Mouse (Mus musculus): ENCODE measurements around the gene Bcs1l. TPM values are rescaled to one million over a fixed set of nuclear protein-coding genes. Genes with fewer than 3 reads are reported as not detected.

The Bcs1l gene
- 8.4 to 9.6 TPM (median 9.3 TPM) in 4 replicates for total RNA-seq (2023)

GRCm38 (mm10) chr1:74587773-74588445 lies at the start of gene Bcs1l, which contains the start of gene Zfp142:
Gene Bcs1l, plus strand, starts transcription at chr1:74588289.
Gene Zfp142, minus strand, starts transcription at chr1:74588246.

DNA sequence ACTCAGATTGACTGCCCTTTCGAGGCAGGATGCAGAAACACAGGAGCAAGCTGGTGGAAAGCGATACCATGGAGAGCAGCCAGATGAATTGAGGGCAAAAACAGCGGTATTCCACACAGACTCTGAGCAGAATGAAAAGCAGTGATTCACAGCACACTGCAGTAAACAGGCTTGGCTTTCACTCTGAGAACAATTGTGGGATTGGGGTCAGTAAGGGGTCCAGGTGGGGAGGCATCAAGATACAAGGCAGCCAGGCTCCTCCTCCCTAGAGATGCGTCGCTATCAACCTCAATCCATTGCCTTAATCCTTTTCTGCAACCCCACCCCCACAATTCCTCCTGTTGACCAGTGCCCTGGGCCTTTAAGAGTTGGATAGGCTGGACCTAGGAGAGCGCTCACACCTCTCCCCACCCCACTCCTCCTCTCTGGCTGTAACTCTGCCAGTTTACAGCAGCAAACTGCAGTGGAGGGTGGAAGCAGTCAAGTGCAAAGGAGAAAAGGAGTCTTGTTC lies 45.6 kb upstream of the Bcs1l start, which contains the start of gene Plcd4:
Plcd4 (plus strand) TSS at position 438 of the 511 bp plus-strand sequence.

GRCm38 (mm10) chr1:74544184-74544583 lies 43.9 kb upstream of the Bcs1l start, which contains the start of gene Usp37:
Gene Usp37, minus strand, starts transcription at chr1:74544284.

DNA sequence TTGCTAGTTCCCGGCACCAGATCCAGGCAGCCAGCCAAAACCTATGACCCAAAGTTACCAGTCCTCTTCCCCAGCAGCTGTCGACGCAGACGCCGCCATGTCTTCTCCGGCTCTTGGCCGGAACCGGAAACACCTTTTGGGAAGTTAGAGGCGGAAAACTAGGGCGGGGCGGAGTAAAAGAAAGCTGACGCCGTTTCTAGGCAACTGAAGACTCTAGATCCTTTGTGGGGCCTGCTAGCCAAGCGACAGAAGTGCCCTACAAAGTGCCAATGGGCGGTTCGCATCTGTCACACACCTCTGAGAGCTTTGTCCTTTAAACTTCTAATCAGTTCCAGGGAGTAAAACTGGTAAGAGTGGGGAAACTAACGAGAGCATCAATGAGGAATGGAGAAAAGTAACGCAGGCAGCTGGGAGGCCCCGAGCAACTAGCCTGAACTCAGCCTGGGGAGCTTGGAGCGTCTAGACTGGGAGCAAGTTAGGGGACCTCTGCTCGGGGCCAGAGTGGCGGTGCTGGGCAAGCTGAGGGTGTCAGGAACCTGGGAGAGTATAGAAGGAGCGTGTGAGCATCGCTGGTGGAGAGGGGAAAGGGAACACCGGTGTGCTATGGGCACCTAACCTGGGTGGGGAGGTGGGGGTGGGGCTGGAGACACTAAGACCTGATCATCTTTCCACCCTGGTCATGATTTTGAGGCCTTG lies 13.3 kb downstream of the Bcs1l start, which contains the start of the genes Rnf25 and Stk36:
Rnf25 (minus strand) TSS at position 131 of the 696 bp plus-strand sequence.
Stk36 (plus strand) TSS at position 179 of the 696 bp plus-strand sequence.

Other genes starting within 250 kb of the Bcs1l start
- not detected in 4 replicates for gene Catip, start 226.2 kb upstream of the Bcs1l start, total RNA-seq (2023)
- 2.9 to 8.0 TPM (median 4.2 TPM) in 4 replicates for gene Slc11a1, start 213.1 kb upstream of the Bcs1l start, total RNA-seq (2023)
- gene Ctdsp1, start 196.8 kb upstream of the Bcs1l start, total RNA-seq (2023) = 106 to 122 TPM (median 113 TPM) in 4 replicates
- 0.22 TPM in 1 of 4 replicates, not detected in the others for gene Vil1, start 178.9 kb upstream of the Bcs1l start, total RNA-seq (2023)
- gene Cnot9, start 82.2 kb upstream of the Bcs1l start, total RNA-seq (2023) = 25.1 to 29.8 TPM (median 25.4 TPM) in 4 replicates
- 0.30 to 0.70 TPM (median 0.32 TPM) in 3 of 4 replicates, not detected in the other for gene Plcd4, start 45.4 kb upstream of the Bcs1l start, total RNA-seq (2023)
- 35.5 to 40.1 TPM (median 37.0 TPM) in 4 replicates for gene Usp37, start 44.0 kb upstream of the Bcs1l start, total RNA-seq (2023)
- 45.5 to 47.8 TPM (median 46.6 TPM) in 4 replicates for gene Zfp142, start within 50 bp of the Bcs1l start, total RNA-seq (2023)
- gene Rnf25, start 13.1 kb downstream of the Bcs1l start, total RNA-seq (2023) = 56.6 to 69.0 TPM (median 61.8 TPM) in 4 replicates
- 0.14 to 0.33 TPM (median 0.30 TPM) in 3 of 4 replicates, not detected in the other for gene Stk36, start 13.2 kb downstream of the Bcs1l start, total RNA-seq (2023)
- gene Ttll4, start 73.5 kb downstream of the Bcs1l start, total RNA-seq (2023) = 40.5 to 45.2 TPM (median 43.5 TPM) in 4 replicates
- 12.4 to 18.7 TPM (median 13.0 TPM) in 4 replicates for gene Cyp27a1, start 125.3 kb downstream of the Bcs1l start, total RNA-seq (2023)
- gene Prkag3, start 160.9 kb downstream of the Bcs1l start, total RNA-seq (2023) = not detected in 4 replicates
- gene Wnt6, start 183.6 kb downstream of the Bcs1l start, total RNA-seq (2023) = not detected in 4 replicates
- 1.2 to 3.0 TPM (median 2.0 TPM) in 4 replicates for gene Wnt10a, start 203.2 kb downstream of the Bcs1l start, total RNA-seq (2023)